Mouse (Mus musculus) liver, embryonic 13.5 days (tissue): ENCODE results near the gene Bnip3. TPM values are rescaled to one million over a fixed set of nuclear protein-coding genes. Genes with fewer than 3 reads are reported as not detected.

Experiments
- ATAC-seq: fragments of 200-750 bp; cut with Nextera tagmentation; 2 replicates; pipeline ENCODE4 v1.8.0; 2017; ENCODE audit warnings: low read depth, mild to moderate bottlenecking, moderate number of reproducible peaks, moderate library complexity
- DNase-seq: peaks from one replicate; pipeline ENCODE4 v3.0.0; 2022
- H3K27ac ChIP-seq: fragments of 300-500 bp; sonication (generic); 2 replicates; pipeline ENCODE4 v1.5.1; 2015; ENCODE audit warnings: moderate library complexity, mild to moderate bottlenecking, inconsistent platforms
- H3K27me3 ChIP-seq: fragments of 300-500 bp; sonication (generic); 2 replicates; pipeline ENCODE4 v1.6.1; 2015; ENCODE audit warnings: mild to moderate bottlenecking, inconsistent platforms
- H3K36me3 ChIP-seq: fragments of 300-500 bp; sonication (generic); 2 replicates; pipeline ENCODE4 v1.6.1; 2015; ENCODE audit warnings: mild to moderate bottlenecking, inconsistent platforms
- H3K4me1 ChIP-seq: fragments of 300-500 bp; sonication (generic); replicated peaks from 2 replicates; pipeline ENCODE4 v1.6.1; 2015; ENCODE audit warnings: inconsistent platforms
- H3K4me2 ChIP-seq: fragments of 300-500 bp; sonication (generic); 2 replicates; pipeline ENCODE4 v1.6.1; 2015; ENCODE audit warnings: inconsistent platforms, mild to moderate bottlenecking, moderate library complexity
- H3K4me3 ChIP-seq: fragments of 300-500 bp; sonication (generic); replicated peaks from 2 replicates; pipeline ENCODE4 v1.5.1; 2015; ENCODE audit warnings: mild to moderate bottlenecking, inconsistent platforms
- H3K9ac ChIP-seq: fragments of 300-500 bp; sonication (generic); 2 replicates; pipeline ENCODE4 v1.6.1; 2015; ENCODE audit warnings: mild to moderate bottlenecking, inconsistent platforms
- H3K9me3 ChIP-seq: fragments of 300-500 bp; sonication (generic); replicated peaks from 2 replicates; pipeline ENCODE4 v1.6.1; 2016; ENCODE audit warnings: inconsistent platforms
- WGBS: fragments of 180-500 bp; shearing (Covaris S2); methylation state at CpG from one replicate; pipeline ENCODE4 v1.1.7; 2015; ENCODE audit not compliant: insufficient replicate concordance; 5-methylcytosine and 5-hydroxymethylcytosine counted together
- polyA plus RNA-seq: library from polyadenylated mRNA; unstranded; fragments of >200 nt; fragmentation: Nextera tagmentation; extraction: Ambion mirVana; gene quantifications from 2 replicates; pipeline ENCODE4 v1.2.1, GENCODE M21; 2015

Bnip3 gene
- polyA plus RNA-seq, 1 experiment from 2014 or later = 51.3 TPM

DNA sequence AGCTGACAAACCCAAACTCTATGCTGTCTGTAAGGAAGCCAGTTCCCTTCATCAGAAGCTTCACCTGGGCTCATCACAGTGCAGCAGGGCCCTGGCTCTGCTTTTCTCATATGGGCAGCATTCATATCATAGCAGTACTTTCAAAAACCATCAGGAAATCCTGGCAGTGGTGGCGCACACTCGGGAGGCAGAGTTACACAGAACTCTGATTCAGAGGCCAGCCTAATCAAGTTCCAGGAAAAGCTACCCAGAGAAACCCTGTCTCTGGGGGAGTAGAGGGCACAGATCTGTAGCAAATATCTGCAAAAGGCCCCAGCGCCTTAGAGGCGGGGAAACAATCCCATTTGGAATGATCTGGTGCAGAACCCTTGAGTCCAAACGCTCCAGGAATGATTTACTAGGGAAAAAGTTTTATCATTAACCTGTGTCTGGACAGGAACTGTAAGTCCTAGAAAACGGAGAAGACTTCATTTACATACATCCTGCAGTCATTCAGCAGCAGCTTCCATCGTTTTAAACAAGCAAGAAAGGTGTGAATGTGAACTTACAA lies 5.4 kb downstream of the Bnip3 start:
- DNase-seq = no peak
- H3K27ac ChIP-seq = peak overlapping the region; percentile 69
- WGBS = 48% methylated on average over 7 of the region's 7 CpGs
- peaks cover 58% of the 10 kb centered on the region for H3K4me1 ChIP-seq
- no peaks in the 10 kb centered on the region for H3K27me3 ChIP-seq
- H3K4me3 ChIP-seq = no peak overlapping the region
- H3K9ac ChIP-seq = no peak overlapping the region
- H3K4me2 ChIP-seq = peak overlapping the region; percentile 30; the same call in 1 of the 2 replicates
- no peaks in the 10 kb centered on the region for H3K36me3 ChIP-seq
- H3K9me3 ChIP-seq = no peaks in the 10 kb centered on the region
- no peak for ATAC-seq

DNA sequence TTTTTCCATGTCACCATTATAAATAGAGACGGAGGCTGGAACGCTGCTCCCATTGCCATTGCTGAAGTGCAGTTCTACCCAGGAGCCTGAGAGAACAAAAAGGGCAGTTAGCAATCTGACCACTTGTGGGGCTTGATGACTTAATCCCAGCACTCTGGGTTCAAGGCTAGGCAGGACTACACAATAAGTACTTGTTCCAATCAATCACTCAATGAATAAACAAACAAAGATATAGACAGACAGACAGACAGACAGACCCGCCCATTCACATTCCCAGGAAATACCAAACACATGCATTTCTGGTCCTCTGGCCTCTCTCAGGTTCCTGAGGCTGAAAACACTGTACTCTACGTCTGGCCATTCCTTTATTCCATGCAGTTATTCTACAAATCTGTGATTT lies 10.6 kb downstream of the Bnip3 start:
- peaks cover 19% of the 10 kb centered on the region for H3K36me3 ChIP-seq
- DNase-seq (no peak), ATAC-seq (no peak)
- no peak overlapping the region for H3K4me2 ChIP-seq
- H3K4me1 ChIP-seq = peaks cover 21% of the 10 kb centered on the region
- no peaks in the 10 kb centered on the region for H3K9me3 ChIP-seq
- no peak overlapping the region for H3K4me3 ChIP-seq
- WGBS = 72% methylated on average over 4 of the region's 4 CpGs
- H3K27ac ChIP-seq = no peak overlapping the region
- H3K27me3 ChIP-seq = no peaks in the 10 kb centered on the region
- no peak overlapping the region for H3K9ac ChIP-seq

DNA sequence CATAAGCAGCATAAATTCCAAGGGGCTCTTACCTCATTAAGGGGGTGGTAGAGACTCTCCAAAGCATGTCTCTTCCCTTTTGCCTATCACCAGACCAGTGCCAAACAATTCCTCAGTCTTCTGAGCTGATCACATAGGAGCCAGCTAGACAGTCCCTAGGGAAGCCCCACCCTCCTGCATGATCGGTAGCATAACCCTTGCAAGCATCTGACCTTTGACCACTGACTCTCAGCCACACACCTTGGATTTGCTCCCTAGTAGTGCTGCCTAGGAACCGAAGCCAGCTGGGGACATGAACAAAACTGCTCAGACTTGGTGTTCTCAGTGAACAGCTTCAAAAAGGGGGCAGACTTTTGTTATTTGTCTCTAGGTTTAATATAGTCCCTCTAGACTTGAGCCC lies 11.2 kb downstream of the Bnip3 start:
- WGBS = 67% methylated on average over 2 of the region's 2 CpGs
- Histone ChIP-seq H3K36me3 (peaks cover 19% of the 10 kb centered on the region), H3K9me3 (no peaks in the 10 kb centered on the region), H3K27me3 (no peaks in the 10 kb centered on the region), H3K4me1 (peaks cover 20% of the 10 kb centered on the region), H3K4me3 (no peak overlapping the region), H3K27ac (no peak overlapping the region), H3K9ac (no peak overlapping the region), H3K4me2 (no peak overlapping the region)
- no peak for ATAC-seq
- DNase-seq = no peak

DNA sequence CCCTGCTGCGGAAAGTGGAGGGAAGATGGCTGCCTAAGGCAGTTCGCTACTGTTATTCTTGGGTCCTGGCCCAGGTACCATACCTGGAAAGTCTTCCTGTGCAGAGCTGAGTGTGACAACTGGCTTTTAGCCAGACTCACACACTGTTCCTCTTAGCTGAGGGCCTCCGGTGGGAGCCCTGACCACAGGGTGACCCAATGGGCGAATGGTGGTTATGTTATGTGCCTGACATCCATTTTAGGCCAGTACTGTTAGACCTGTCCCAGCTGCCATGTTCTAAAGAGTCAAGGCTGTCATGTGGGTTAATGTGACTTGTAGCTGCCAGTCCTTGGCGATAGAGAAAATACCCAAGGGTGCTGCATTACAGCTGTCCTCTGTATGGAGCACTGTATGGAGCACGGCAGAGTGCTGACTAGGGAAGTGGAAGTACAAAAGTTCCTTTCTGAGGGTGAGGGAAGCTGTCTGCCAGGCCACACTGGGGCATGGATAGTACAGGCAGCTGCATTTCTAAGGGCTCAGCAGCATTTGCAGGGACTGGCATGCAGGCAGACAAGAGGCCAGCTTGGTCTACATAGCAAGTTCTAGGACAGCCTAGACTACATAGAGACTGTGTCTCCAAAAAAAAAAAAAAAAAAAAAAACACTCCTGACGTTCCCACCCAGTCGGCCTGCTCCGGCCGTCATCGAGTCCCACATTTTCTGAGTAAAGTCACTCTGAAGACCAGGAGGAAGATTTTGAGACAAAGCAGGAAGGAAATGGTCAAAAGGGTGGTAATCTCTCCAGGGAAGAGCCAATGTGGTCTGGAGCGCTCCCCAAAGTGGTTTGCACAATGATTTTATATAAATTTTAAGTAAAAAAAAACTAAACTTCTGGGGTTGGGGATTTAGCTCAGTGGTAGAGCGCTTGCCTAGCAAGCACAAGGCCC lies 23.7 kb downstream of the Bnip3 start:
- no peaks in the 10 kb centered on the region for H3K9me3 ChIP-seq
- no peak for DNase-seq
- H3K4me1 ChIP-seq = no peaks in the 10 kb centered on the region
- ATAC-seq = 0 out of 2 replicates have a peak, but pooled peaks have one; percentile 23
- no peak overlapping the region for H3K27ac ChIP-seq
- no peak overlapping the region for H3K4me2 ChIP-seq
- H3K9ac ChIP-seq = no peak overlapping the region
- 71% methylated on average over 12 of the region's 13 CpGs for WGBS
- no peaks in the 10 kb centered on the region for H3K27me3 ChIP-seq
- H3K4me3 ChIP-seq = no peak overlapping the region
- peaks cover 36% of the 10 kb centered on the region for H3K36me3 ChIP-seq

DNA sequence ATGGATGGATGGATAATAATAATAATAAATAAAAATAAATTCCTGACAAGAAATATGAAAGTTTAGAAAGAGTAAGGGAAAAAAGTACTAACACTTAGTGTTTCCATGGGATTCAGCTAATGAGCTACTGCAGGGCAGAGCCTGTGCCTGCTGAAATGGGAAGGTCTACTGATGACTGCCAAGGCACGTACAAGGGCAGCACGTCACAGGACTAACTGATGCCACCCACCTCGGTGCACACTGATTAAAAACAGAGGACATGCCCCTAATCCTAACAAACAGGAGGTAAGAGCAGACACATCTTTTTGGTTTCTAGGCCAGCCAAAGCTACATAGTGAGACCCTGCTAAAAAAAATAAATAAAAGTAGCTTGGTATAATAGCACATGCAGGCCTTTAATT lies 25.6 kb downstream of the Bnip3 start:
- no peak overlapping the region for H3K4me2 ChIP-seq
- no peak overlapping the region for H3K27ac ChIP-seq
- 83% methylated on average over 3 of the region's 3 CpGs for WGBS
- no peak overlapping the region for H3K9ac ChIP-seq
- H3K36me3 ChIP-seq = peaks cover 55% of the 10 kb centered on the region
- no peaks in the 10 kb centered on the region for H3K9me3 ChIP-seq
- H3K4me3 ChIP-seq = no peak overlapping the region
- DNase-seq (no peak), ATAC-seq (no peak)
- H3K27me3 ChIP-seq = no peaks in the 10 kb centered on the region
- no peaks in the 10 kb centered on the region for H3K4me1 ChIP-seq

DNA sequence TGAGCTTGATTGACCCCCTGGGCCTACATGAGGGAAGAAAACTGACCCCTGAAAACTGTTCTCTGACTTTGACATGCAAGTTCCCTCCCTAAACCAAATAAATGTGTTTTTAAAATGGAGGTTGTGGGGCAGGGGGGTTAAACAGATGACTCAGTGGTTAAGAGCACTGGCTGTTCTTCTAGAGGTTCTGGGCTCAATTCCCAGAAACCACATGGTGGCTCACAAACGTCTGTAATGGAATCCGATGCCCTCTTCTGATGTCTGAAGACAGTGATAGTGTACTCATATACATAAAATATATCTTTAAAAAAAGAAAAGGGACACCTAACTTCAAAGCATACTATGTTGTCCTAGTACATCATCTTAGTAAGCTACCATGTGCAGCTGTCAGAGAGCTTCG lies 34.3 kb downstream of the Bnip3 start:
- H3K9ac ChIP-seq = no peak overlapping the region
- no peaks in the 10 kb centered on the region for H3K27me3 ChIP-seq
- peaks cover 8% of the 10 kb centered on the region for H3K4me1 ChIP-seq
- no peak for ATAC-seq
- no peak overlapping the region for H3K27ac ChIP-seq
- no peak overlapping the region for H3K4me2 ChIP-seq
- 79% methylated on average over 3 of the region's 3 CpGs for WGBS
- H3K36me3 ChIP-seq = peaks cover 89% of the 10 kb centered on the region
- H3K4me3 ChIP-seq = no peak overlapping the region
- no peaks in the 10 kb centered on the region for H3K9me3 ChIP-seq
- DNase-seq = no peak

DNA sequence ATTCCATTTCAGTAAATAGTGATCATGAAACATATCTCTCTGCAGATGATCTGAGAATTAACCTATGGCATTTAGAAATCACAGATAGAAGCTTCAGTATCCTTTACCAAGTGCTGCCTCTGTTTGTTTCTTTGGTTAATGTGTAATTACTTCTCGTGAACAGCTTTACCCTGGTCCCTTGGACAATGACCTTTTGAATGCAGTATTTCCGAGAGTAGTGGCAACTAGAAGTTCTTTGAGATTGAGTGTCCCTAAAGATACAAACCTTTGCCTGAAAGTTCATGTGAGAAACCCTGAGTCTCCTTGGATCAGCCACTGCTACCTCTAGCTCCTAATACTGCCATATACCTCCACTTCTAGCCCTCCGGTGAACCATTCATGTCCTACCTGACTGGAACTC lies 36.4 kb downstream of the Bnip3 start:
- no peaks in the 10 kb centered on the region for H3K27me3 ChIP-seq
- no peak overlapping the region for H3K4me3 ChIP-seq
- no peak overlapping the region for H3K27ac ChIP-seq
- H3K4me1 ChIP-seq = peaks cover 8% of the 10 kb centered on the region
- ATAC-seq (no peak), DNase-seq (no peak)
- 74% methylated on average over 3 of the region's 3 CpGs for WGBS
- H3K9ac ChIP-seq = no peak overlapping the region
- H3K4me2 ChIP-seq = no peak overlapping the region
- H3K9me3 ChIP-seq = no peaks in the 10 kb centered on the region
- H3K36me3 ChIP-seq = peaks cover 84% of the 10 kb centered on the region

DNA sequence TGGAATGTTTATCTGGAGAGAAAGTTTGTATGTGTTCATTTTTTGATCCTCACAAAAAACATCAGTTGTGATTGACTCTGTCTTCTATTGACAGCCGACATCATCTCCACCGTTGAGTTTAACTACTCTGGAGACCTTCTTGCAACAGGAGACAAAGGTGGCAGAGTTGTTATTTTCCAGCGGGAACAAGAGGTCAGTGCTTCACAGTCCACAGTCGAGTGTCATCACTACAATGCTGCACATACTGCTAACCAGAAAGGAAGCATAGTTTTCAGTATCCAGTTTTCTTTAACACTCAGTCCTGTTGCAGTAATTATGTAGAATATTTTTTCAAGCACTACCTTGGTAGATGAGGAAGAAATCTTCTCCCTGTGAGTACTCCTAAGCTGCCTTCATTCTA lies 41.0 kb downstream of the Bnip3 start:
- Histone ChIP-seq H3K9ac (no peak overlapping the region), H3K4me1 (peaks cover 11% of the 10 kb centered on the region), H3K4me2 (no peak overlapping the region), H3K27ac (no peak overlapping the region), H3K4me3 (no peak overlapping the region), H3K36me3 (peaks cover 40% of the 10 kb centered on the region), H3K9me3 (no peaks in the 10 kb centered on the region), H3K27me3 (no peaks in the 10 kb centered on the region)
- WGBS = 81% methylated on average over 4 of the region's 4 CpGs
- ATAC-seq = no peak
- DNase-seq = no peak

DNA sequence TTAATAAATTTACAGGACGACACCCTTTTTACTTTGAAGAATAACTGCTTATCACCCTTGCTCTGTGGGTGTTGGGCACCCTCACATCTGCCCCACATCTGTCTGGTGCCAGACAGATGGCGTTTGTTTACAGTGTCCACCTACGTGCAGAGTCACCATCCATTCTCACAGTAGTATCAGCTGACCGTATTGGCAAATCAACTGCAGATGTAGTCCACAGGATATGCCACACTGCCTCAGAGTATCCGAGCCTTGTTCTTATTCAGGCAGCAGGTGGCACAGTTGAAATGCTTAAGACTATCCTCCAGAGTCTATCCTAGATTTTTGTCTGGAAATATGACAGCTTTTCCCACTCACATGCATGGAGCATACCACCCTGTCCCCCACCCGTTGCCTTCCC lies 42.0 kb downstream of the Bnip3 start:
- Histone ChIP-seq H3K4me3 (no peak overlapping the region), H3K27ac (no peak overlapping the region), H3K9ac (no peak overlapping the region), H3K4me1 (peaks cover 9% of the 10 kb centered on the region; the same call in 1 of the 2 replicates), H3K4me2 (no peak overlapping the region), H3K27me3 (no peaks in the 10 kb centered on the region), H3K9me3 (no peaks in the 10 kb centered on the region), H3K36me3 (peaks cover 34% of the 10 kb centered on the region)
- WGBS = 59% methylated on average over 6 of the region's 6 CpGs
- ATAC-seq (peak; percentile 34; the same call in 1 of the 2 replicates), DNase-seq (no peak)

DNA sequence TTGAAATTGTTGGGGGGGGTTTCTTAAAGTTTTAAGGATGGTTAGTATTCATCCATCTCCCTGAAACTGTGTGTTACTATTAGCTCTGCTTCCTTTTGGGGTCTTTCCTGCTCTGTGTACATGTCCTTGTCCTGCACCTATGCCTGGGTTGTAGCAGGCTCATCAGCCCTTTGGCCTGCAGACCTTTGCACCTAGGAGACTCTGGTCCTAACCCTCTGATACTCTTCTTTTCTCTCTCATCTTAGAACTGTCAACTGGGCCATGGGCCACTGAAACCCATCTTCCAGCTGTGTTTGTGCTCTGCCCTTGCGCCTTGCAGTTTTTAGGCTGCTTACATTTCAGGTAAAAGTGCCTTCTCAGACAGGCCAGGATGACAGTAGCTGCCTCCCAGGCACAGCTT lies 44.5 kb downstream of the Bnip3 start:
- Histone ChIP-seq H3K4me1 (peaks cover 9% of the 10 kb centered on the region; the same call in 1 of the 2 replicates), H3K9ac (no peak overlapping the region), H3K4me2 (no peak overlapping the region), H3K27ac (no peak overlapping the region), H3K27me3 (no peaks in the 10 kb centered on the region), H3K36me3 (peaks cover 26% of the 10 kb centered on the region), H3K9me3 (no peaks in the 10 kb centered on the region), H3K4me3 (no peak overlapping the region)
- ATAC-seq = no peak
- DNase-seq = no peak
- WGBS = 87% methylated on average over 1 of the region's 1 CpGs

DNA sequence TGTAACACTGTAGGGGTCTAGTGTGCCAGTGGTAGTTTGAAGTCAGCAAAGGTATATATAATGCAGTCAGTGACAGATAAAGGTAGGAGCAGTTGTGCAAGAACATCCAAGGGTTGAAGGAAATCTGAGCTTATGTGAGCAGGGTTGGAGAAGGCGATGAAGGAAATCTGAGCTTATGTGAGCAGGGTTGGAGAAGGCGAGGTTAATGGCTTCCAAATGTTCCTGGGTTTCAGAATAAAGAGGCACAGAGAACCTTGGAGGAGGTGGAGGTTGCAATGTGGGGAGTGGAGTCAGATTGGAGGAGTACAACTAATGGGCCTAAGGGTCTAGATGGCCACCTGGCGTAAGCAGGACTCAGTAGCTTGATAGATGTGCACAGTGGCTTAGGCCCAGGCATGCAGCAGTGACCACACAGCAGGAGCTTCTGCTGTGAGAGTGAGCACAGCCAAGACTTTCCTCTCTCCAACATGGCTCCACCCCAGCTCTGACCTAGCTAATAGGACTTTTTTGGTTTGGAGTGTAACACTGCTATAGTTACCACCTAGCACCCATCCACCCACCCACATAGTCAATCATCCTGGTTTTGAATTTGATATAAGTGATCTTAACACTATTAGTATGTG lies 45.3 kb downstream of the Bnip3 start:
- Histone ChIP-seq H3K27ac (no peak overlapping the region), H3K36me3 (peaks cover 20% of the 10 kb centered on the region), H3K4me2 (no peak overlapping the region), H3K4me3 (no peak overlapping the region), H3K27me3 (no peaks in the 10 kb centered on the region), H3K4me1 (peaks cover 9% of the 10 kb centered on the region; the same call in 1 of the 2 replicates), H3K9ac (no peak overlapping the region), H3K9me3 (no peaks in the 10 kb centered on the region)
- ATAC-seq (no peak), DNase-seq (no peak)
- 79% methylated on average over 3 of the region's 3 CpGs for WGBS
